Mouse (Mus musculus): ENCODE data around the gene Chn1.

- no peak for TF ChIP-seq POLR2A (IDR thresholded peaks at IDR 0.05; ENCODE audit: insufficient read depth, low read length)
- TF ChIP-seq CTCF (IDR thresholded peaks at IDR 0.05; ENCODE audit: low read depth, low read length): no peak
- TF ChIP-seq EP300 (IDR thresholded peaks at IDR 0.05; ENCODE audit: insufficient read depth, low read depth, low read length): no peak
Observed at GRCm38 (mm10) chr2:73780321-73781010, 5.3 kb upstream of the Chn1 start.
